Mouse (Mus musculus): ENCODE measurements around the gene Plekha5.

DNA sequence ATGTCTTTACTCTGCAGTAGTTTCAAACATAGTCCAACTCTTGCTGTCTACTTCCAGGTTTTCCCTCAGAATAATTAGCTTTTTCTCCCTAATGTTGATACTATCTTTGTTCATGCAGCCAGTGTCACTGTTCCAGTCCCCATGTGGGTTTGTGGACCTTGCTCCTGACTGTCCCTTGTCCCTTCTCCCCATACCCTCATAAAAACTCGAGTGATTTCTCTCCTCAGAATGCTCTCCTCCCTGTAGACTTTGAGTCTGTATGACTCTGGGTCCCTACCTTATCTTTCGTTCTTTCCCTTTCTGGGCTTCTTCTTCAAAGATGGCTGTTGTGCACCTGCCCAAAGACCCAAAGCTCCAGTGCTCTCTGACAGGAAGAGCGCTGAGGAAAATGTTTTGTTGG, 64.8 kb downstream of the Plekha5 start:
- TF ChIP-seq CTCF (IDR thresholded peaks at IDR 0.05; ENCODE audit: low read depth, low read length) (no peak), POLR2A (IDR thresholded peaks at IDR 0.05; ENCODE audit: extremely low read depth, insufficient read depth, low read length) (no peak)

All from liver, adult 2 months (tissue).